Mouse (Mus musculus): ENCODE data around the gene Fndc3b. TPM values are rescaled to one million over a fixed set of nuclear protein-coding genes. Genes with fewer than 3 reads are reported as not detected.

Fndc3b gene
- total and polyA plus RNA-seq, 3 experiments = 0.03 to 0.05 (median 0.04) TPM

DNA sequence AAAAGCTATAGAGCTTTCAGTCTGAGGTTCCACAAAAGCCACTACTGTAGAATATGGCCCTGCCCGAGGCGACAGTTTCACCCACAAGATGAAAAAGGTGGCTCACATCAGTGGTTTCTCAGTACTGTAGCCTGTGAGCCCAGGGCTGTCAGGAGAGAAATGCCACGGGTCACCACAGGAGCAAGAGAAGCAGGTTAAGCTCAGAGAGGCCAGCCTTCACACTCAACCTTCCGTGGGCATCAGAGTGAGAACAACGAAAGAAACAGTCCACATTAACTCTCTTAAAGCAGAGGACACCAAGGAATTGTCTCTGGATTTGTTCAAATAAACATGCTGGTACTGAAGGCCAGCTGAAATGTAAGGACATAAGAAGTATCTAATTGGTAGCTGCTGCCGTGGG lies 104.5 kb downstream of the Fndc3b start:
- Histone ChIP-seq H3K36me3 (replicated peaks in 1 of 2; ENCODE audit: control insufficient read depth in 1 of 2, insufficient read depth in 1 of 2, low read length in 1 of 2) (no peaks in the 10 kb centered on the region), H3K27me3 (replicated peaks) (no peaks in the 10 kb centered on the region), H3K9me3 (replicated peaks; ENCODE audit: low read length) (no peaks in the 10 kb centered on the region), H3K4me3 (replicated peaks in 1 of 3; ENCODE audit: low read depth in 2 of 3, low read length in 2 of 3, poor library complexity in 1 of 3) (no peak overlapping the region), H3K79me2 (replicated peaks; ENCODE audit: control insufficient read depth, extremely low read depth, insufficient read depth, poor library complexity, severe bottlenecking) (no peaks in the 10 kb centered on the region), H3K27ac (ENCODE audit: insufficient read depth, low read depth) (no peak overlapping the region), H3K4me2 (ENCODE audit: insufficient read depth, low read depth, poor library complexity, severe bottlenecking) (no peak overlapping the region), H3K9ac (ENCODE audit: insufficient read depth, low read depth) (no peak overlapping the region), H3K4me1 (ENCODE audit: control insufficient read depth in 1 of 2, insufficient read depth in 2 of 2) (0 out of 4 replicates have a peak, but pooled peaks cover 0 to 2% of the 10 kb centered on the region in 2 experiments)
- TF ChIP-seq ZC3H11A (IDR thresholded peaks at IDR 0.05; ENCODE audit: low read depth, low read length) (no peak), BHLHE40 (IDR thresholded peaks at IDR 0.05; ENCODE audit: low read depth, low read length) (no peak), IRF4 (IDR thresholded peaks at IDR 0.05; ENCODE audit: low read depth, low read length) (no peak), CHD2 (IDR thresholded peaks at IDR 0.05; ENCODE audit: low read length) (no peak), SIN3A (IDR thresholded peaks at IDR 0.05; ENCODE audit: low read length) (no peak), CHD1 (IDR thresholded peaks at IDR 0.05; ENCODE audit: low read depth, low read length) (no peak), JUN (IDR thresholded peaks at IDR 0.05; ENCODE audit: insufficient read depth, low read depth, low read length) (no peak), KAT2A (IDR thresholded peaks at IDR 0.05; ENCODE audit: insufficient replicate concordance, low read length) (no peak), MAZ (IDR thresholded peaks at IDR 0.05; ENCODE audit: low read depth, low read length) (no peak)
- dilution Hi-C loops (cut with MboI; ENCODE audit: extremely low pct_ligation_motif_present, extremely low pct_unique_long_range_greater_than_20kb, low sequenced_read_pairs) = no loop called here
- in situ Hi-C loops (cut with MboI; ENCODE audit: low pct_ligation_motif_present, low pct_unique_long_range_greater_than_20kb, low sequenced_read_pairs) = no loop called here
- no peak for DNase-seq (ENCODE audit: extremely low read depth)

DNA sequence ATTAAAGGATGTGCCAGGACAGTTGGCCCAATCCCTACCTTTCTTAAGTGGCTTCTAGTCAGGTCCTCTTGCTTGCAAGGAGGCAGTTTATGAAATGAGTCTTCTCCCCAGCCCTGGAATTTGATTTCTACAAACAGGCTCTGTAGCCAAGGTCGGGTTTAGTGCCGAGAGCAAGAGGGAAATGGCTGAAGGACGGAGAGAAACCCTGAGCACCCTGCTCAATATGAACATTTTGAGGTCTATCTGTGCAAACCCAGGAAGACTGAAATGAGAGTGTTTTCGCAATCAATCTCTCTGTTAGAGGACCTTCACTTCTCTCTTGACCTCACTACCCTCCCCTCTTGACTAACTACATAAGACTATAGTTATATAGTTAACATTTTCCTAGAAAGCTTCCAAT lies 105.5 kb downstream of the Fndc3b start:
- Histone ChIP-seq H3K27ac (ENCODE audit: insufficient read depth, low read depth) (no peak overlapping the region), H3K4me3 (replicated peaks in 1 of 3; ENCODE audit: low read depth in 2 of 3, low read length in 2 of 3, poor library complexity in 1 of 3) (no peak overlapping the region), H3K4me1 (ENCODE audit: control insufficient read depth in 1 of 2, insufficient read depth in 2 of 2) (0 out of 4 replicates have a peak, but pooled peaks cover 0 to 2% of the 10 kb centered on the region in 2 experiments), H3K36me3 (replicated peaks in 1 of 2; ENCODE audit: control insufficient read depth in 1 of 2, insufficient read depth in 1 of 2, low read length in 1 of 2) (no peaks in the 10 kb centered on the region), H3K79me2 (replicated peaks; ENCODE audit: control insufficient read depth, extremely low read depth, insufficient read depth, poor library complexity, severe bottlenecking) (no peaks in the 10 kb centered on the region), H3K9me3 (replicated peaks; ENCODE audit: low read length) (no peaks in the 10 kb centered on the region), H3K9ac (ENCODE audit: insufficient read depth, low read depth) (no peak overlapping the region), H3K4me2 (ENCODE audit: insufficient read depth, low read depth, poor library complexity, severe bottlenecking) (no peak overlapping the region), H3K27me3 (replicated peaks) (no peaks in the 10 kb centered on the region)
- dilution Hi-C loops (cut with MboI; ENCODE audit: extremely low pct_ligation_motif_present, extremely low pct_unique_long_range_greater_than_20kb, low sequenced_read_pairs) (no loop called here), in situ Hi-C loops (cut with MboI; ENCODE audit: low pct_ligation_motif_present, low pct_unique_long_range_greater_than_20kb, low sequenced_read_pairs) (no loop called here)
- DNase-seq (ENCODE audit: extremely low read depth) = no peak
- TF ChIP-seq ELF1 (IDR thresholded peaks at IDR 0.05; ENCODE audit: low read depth, low read length) (no peak), RAD21 (IDR thresholded peaks at IDR 0.05; ENCODE audit: low read depth, low read length) (no peak), MAX (IDR thresholded peaks at IDR 0.05; ENCODE audit: low read length) (no peak), CHD2 (IDR thresholded peaks at IDR 0.05; ENCODE audit: low read length) (no peak), USF2 (conservative IDR thresholded peaks at IDR 0.05; ENCODE audit: low read depth, low read length) (no peak), CTCF (conservative IDR thresholded peaks at IDR 0.05 in 1 of 2, IDR thresholded peaks at IDR 0.05 in 1 of 2; ENCODE audit: low read depth in 2 of 2, low read length in 2 of 2) (no peak), MYC (IDR thresholded peaks at IDR 0.05; ENCODE audit: low read depth, low read length) (no peak), MEF2A (IDR thresholded peaks at IDR 0.05; ENCODE audit: borderline replicate concordance, low read depth, low read length) (no peak), MAFK (IDR thresholded peaks at IDR 0.05; ENCODE audit: insufficient replicate concordance, low read length) (no peak), TCF12 (IDR thresholded peaks at IDR 0.05; ENCODE audit: low read depth, low read length) (no peak), CHD1 (IDR thresholded peaks at IDR 0.05; ENCODE audit: low read depth, low read length) (no peak), ZKSCAN1 (IDR thresholded peaks at IDR 0.05; ENCODE audit: borderline replicate concordance, low read depth, low read length) (no peak), SIN3A (IDR thresholded peaks at IDR 0.05; ENCODE audit: low read length) (no peak), UBTF (IDR thresholded peaks at IDR 0.05; ENCODE audit: low read depth, low read length) (no peak), POLR2A (IDR thresholded peaks at IDR 0.05; ENCODE audit: low read depth, low read length) (no peak), MAZ (IDR thresholded peaks at IDR 0.05; ENCODE audit: low read depth, low read length) (no peak)
